Mouse (Mus musculus) forebrain, embryonic 11.5 days (tissue): Measurements from ENCODE around the gene Preb. TPM values are rescaled to one million over a fixed set of nuclear protein-coding genes. Genes with fewer than 3 reads are reported as not detected.

ENCODE experiments used
- ATAC-seq: fragments of 200-750 bp; cut with Nextera tagmentation; replicated peaks from 2 replicates; pipeline ENCODE4 v1.8.0; 2017; ENCODE audit warnings: moderate TSS enrichment; ENCODE audit not compliant: low FRiP score
- DNase-seq: peaks from one replicate; pipeline ENCODE4 v3.0.0-alpha.2; 2017; ENCODE audit warnings: low spot score
- H3K27ac ChIP-seq: fragments of 300-500 bp; sonication (generic); 2 replicates; pipeline ENCODE4 v1.5.1; 2014; ENCODE audit warnings: low read depth, low read length
- H3K27me3 ChIP-seq: fragments of 300-500 bp; sonication (generic); 2 replicates; pipeline ENCODE4 v1.6.1; 2014; ENCODE audit warnings: mild to moderate bottlenecking, low read length, mixed read lengths; ENCODE audit not compliant: control insufficient read depth, insufficient read depth
- H3K36me3 ChIP-seq: fragments of 300-500 bp; sonication (generic); 2 replicates; pipeline ENCODE4 v1.6.1; 2014; ENCODE audit warnings: mild to moderate bottlenecking, low read length, moderate library complexity, mixed read lengths; ENCODE audit not compliant: control insufficient read depth, insufficient read depth
- H3K4me1 ChIP-seq: fragments of 300-500 bp; sonication (generic); replicated peaks from 2 replicates; pipeline ENCODE4 v1.6.1; 2014; ENCODE audit warnings: low read length, mixed read lengths; ENCODE audit not compliant: control insufficient read depth, insufficient read depth
- H3K4me2 ChIP-seq: fragments of 300-500 bp; sonication (generic); 2 replicates; pipeline ENCODE4 v1.6.1; 2014; ENCODE audit warnings: low read depth, mild to moderate bottlenecking, low read length, moderate library complexity, mixed read lengths; ENCODE audit not compliant: severe bottlenecking
- H3K4me3 ChIP-seq: fragments of 300-500 bp; sonication (generic); 2 replicates; pipeline ENCODE4 v1.5.1; 2014; ENCODE audit warnings: low read depth, low read length
- H3K9ac ChIP-seq: fragments of 300-500 bp; sonication (generic); 2 replicates; pipeline ENCODE4 v1.6.1; 2014; ENCODE audit warnings: low read length
- H3K9me3 ChIP-seq: fragments of 300-500 bp; sonication (generic); 2 replicates; pipeline ENCODE4 v1.6.1; 2016; ENCODE audit warnings: low read length, mixed read lengths; ENCODE audit not compliant: control insufficient read depth
- WGBS: fragments of 180-500 bp; shearing (Covaris S2); extraction: QIAGEN DNeasy Blood & Tissue Kit; methylation state at CpG from one replicate; pipeline ENCODE4 v1.1.7; 2014; 5-methylcytosine and 5-hydroxymethylcytosine counted together
- polyA plus RNA-seq: library from polyadenylated mRNA; unstranded; fragments of >200 nt; fragmentation: Nextera tagmentation; extraction: Ambion mirVana; gene quantifications from 2 replicates; pipeline ENCODE4 v1.2.1, GENCODE M21; 2014

Preb gene
- polyA plus RNA-seq, 1 experiment from 2014 or later, result 106 TPM

- H3K4me1 ChIP-seq, result no peaks in the 10 kb centered on the region
- WGBS, result 86% methylated on average over 4 of the region's 4 CpGs
Measured at GRCm38 (mm10) chr5:30931378-30931777, 28.8 kb downstream of the Preb start.

GRCm38 (mm10) chr5:30930846-30931245 lies 29.3 kb downstream of the Preb start:
- no peak overlapping the region for H3K9ac ChIP-seq
- DNase-seq (no peak), ATAC-seq (no peak)
- no peak overlapping the region for H3K4me2 ChIP-seq
- 87% methylated on average over 6 of the region's 6 CpGs for WGBS
- H3K9me3 ChIP-seq, result no peaks in the 10 kb centered on the region
- H3K27ac ChIP-seq, result no peak overlapping the region
- no peaks in the 10 kb centered on the region for H3K4me1 ChIP-seq
- no peaks in the 10 kb centered on the region for H3K36me3 ChIP-seq
- H3K27me3 ChIP-seq, result no peaks in the 10 kb centered on the region
- no peak overlapping the region for H3K4me3 ChIP-seq

More at GRCm38 (mm10) chr5:30931378-30931777, 28.8 kb downstream of the Preb start:
- DNase-seq (no peak), ATAC-seq (no peak)
- Histone ChIP-seq H3K9me3 (no peaks in the 10 kb centered on the region), H3K27ac (no peak overlapping the region), H3K27me3 (no peaks in the 10 kb centered on the region), H3K4me2 (no peak overlapping the region), H3K9ac (no peak overlapping the region), H3K36me3 (no peaks in the 10 kb centered on the region), H3K4me3 (no peak overlapping the region)

- ATAC-seq, result 0 out of 2 replicates have a peak, but pooled peaks have one; percentile 27
- DNase-seq, result no peak
- Histone ChIP-seq H3K4me2 (no peak overlapping the region), H3K4me1 (no peaks in the 10 kb centered on the region), H3K27me3 (no peaks in the 10 kb centered on the region), H3K4me3 (no peak overlapping the region), H3K36me3 (no peaks in the 10 kb centered on the region), H3K27ac (no peak overlapping the region), H3K9me3 (no peaks in the 10 kb centered on the region), H3K9ac (no peak overlapping the region)
- 48% methylated on average over 4 of the region's 4 CpGs for WGBS
Measured at GRCm38 (mm10) chr5:30930121-30930520, 30.0 kb downstream of the Preb start.

GRCm38 (mm10) chr5:30927945-30928529 lies 32.1 kb downstream of the Preb start:
- Histone ChIP-seq H3K4me1 (no peaks in the 10 kb centered on the region), H3K9me3 (no peaks in the 10 kb centered on the region), H3K4me2 (peak overlapping the region; percentile 27; the same call in 1 of the 2 replicates), H3K27ac (no peak overlapping the region), H3K36me3 (no peaks in the 10 kb centered on the region), H3K9ac (no peak overlapping the region), H3K4me3 (no peak overlapping the region), H3K27me3 (no peaks in the 10 kb centered on the region)
- ATAC-seq (0 out of 2 replicates have a peak, but pooled peaks have one; percentile 53), DNase-seq (no peak)
- 45% methylated on average over 7 of the region's 7 CpGs for WGBS

- H3K27ac ChIP-seq, result no peak overlapping the region
- H3K36me3 ChIP-seq, result no peaks in the 10 kb centered on the region
- H3K4me3 ChIP-seq, result no peak overlapping the region
- 81% methylated on average over 2 of the region's 2 CpGs for WGBS
- no peak for DNase-seq
- no peak overlapping the region for H3K9ac ChIP-seq
- H3K4me1 ChIP-seq, result peaks cover 7% of the 10 kb centered on the region
- no peak overlapping the region for H3K4me2 ChIP-seq
- no peak for ATAC-seq
- H3K27me3 ChIP-seq, result no peaks in the 10 kb centered on the region
- no peaks in the 10 kb centered on the region for H3K9me3 ChIP-seq
Measured at GRCm38 (mm10) chr5:30926073-30926472, 34.1 kb downstream of the Preb start.

GRCm38 (mm10) chr5:30925217-30925616 lies 34.9 kb downstream of the Preb start:
- ATAC-seq (no peak), DNase-seq (no peak)
- H3K4me1 ChIP-seq, result peaks cover 10% of the 10 kb centered on the region
- 96% methylated on average over 5 of the region's 5 CpGs for WGBS
- no peak overlapping the region for H3K4me2 ChIP-seq
- H3K27me3 ChIP-seq, result no peaks in the 10 kb centered on the region
- H3K9me3 ChIP-seq, result no peaks in the 10 kb centered on the region
- H3K27ac ChIP-seq, result no peak overlapping the region
- no peak overlapping the region for H3K9ac ChIP-seq
- no peak overlapping the region for H3K4me3 ChIP-seq
- no peaks in the 10 kb centered on the region for H3K36me3 ChIP-seq

- Histone ChIP-seq H3K27ac (no peak overlapping the region), H3K27me3 (no peaks in the 10 kb centered on the region), H3K36me3 (no peaks in the 10 kb centered on the region), H3K9ac (no peak overlapping the region), H3K4me3 (no peak overlapping the region), H3K4me2 (no peak overlapping the region), H3K9me3 (no peaks in the 10 kb centered on the region), H3K4me1 (peaks cover 10% of the 10 kb centered on the region)
- 86% methylated on average over 8 of the region's 8 CpGs for WGBS
- DNase-seq, result no peak
- no peak for ATAC-seq
Measured at GRCm38 (mm10) chr5:30924614-30925013, 35.5 kb downstream of the Preb start.

- DNase-seq (no peak), ATAC-seq (no peak)
- H3K27ac ChIP-seq, result no peak overlapping the region
- H3K4me3 ChIP-seq, result no peak overlapping the region
- no peak overlapping the region for H3K4me2 ChIP-seq
- H3K27me3 ChIP-seq, result no peaks in the 10 kb centered on the region
- WGBS, result 84% methylated on average over 6 of the region's 6 CpGs
- no peak overlapping the region for H3K9ac ChIP-seq
- peaks cover 10% of the 10 kb centered on the region for H3K4me1 ChIP-seq
- H3K36me3 ChIP-seq, result no peaks in the 10 kb centered on the region
- H3K9me3 ChIP-seq, result no peaks in the 10 kb centered on the region
Measured at GRCm38 (mm10) chr5:30923119-30923518, 37.0 kb downstream of the Preb start.

GRCm38 (mm10) chr5:30922581-30923041 lies 37.5 kb downstream of the Preb start:
- no peak overlapping the region for H3K27ac ChIP-seq
- no peak for ATAC-seq
- H3K4me1 ChIP-seq, result peaks cover 10% of the 10 kb centered on the region
- no peaks in the 10 kb centered on the region for H3K36me3 ChIP-seq
- DNase-seq, result no peak
- no peak overlapping the region for H3K4me3 ChIP-seq
- no peaks in the 10 kb centered on the region for H3K27me3 ChIP-seq
- H3K4me2 ChIP-seq, result peak overlapping the region; percentile 77; the same call in 1 of the 2 replicates
- no peak overlapping the region for H3K9ac ChIP-seq
- no peaks in the 10 kb centered on the region for H3K9me3 ChIP-seq
- 75% methylated on average over 10 of the region's 10 CpGs for WGBS
